Mouse (Mus musculus) frontal cortex, postnatal 36 days (tissue): ENCODE measurements around the gene Rap1gap.

Source experiments
- DNase-seq, 2 experiments: peaks; one replicate each; pipeline ENCODE4 v3.0.0; 2022; ENCODE audit warnings: low spot score in 2 of 2

Gene Rap1gap

DNA sequence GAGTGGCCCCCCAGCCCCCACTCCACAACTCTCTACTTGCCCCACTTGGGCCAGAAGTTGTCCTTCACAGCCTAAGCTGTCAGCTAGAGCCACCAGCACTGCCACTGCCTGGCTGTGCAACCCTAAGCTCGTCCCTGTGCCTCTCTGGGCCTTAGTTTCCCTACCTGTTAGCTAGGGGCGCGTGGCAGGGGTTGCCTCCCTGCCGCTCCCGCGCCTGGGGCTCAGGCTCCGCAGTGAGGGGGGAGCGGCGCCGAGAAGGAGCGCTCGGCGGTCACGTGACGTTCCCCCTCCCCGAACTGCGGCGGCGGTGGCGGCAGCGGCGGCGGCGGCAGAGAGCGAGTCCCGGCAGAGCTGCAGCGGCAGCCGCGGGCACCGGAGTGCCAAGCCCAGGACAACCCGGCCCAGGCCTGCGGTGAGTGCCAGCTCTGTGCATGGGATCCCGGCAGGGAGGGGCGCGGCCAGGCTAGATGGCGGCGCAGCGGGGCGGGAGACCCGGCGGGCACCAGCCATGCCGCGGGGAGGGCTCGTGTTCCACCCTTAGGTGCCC lies at the start of gene Rap1gap:
Rap1gap (plus strand) TSS at position 294 of the 547 bp plus-strand sequence.
- peak; percentile 81 to 83 for DNase-seq

DNA sequence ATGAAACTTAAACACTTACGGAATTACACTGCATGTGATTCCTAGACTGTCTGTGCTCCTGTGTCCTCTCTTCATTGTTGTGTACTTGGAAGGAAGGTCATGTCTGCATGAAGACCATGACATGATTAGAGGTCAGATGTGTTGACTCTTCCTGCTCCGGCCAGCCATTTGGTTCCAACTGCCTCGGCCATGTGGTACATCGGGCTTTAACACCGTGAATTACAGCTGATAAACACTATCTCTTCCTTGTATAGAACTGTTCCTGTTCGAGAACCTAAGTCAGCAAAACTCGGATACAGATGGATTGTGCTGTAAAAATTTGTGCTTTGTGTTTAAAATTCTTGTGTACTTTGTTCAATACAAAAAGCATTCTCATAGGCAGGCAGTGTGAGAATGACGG lies 41.7 kb upstream of the Rap1gap start:
- DNase-seq: no peak

DNA sequence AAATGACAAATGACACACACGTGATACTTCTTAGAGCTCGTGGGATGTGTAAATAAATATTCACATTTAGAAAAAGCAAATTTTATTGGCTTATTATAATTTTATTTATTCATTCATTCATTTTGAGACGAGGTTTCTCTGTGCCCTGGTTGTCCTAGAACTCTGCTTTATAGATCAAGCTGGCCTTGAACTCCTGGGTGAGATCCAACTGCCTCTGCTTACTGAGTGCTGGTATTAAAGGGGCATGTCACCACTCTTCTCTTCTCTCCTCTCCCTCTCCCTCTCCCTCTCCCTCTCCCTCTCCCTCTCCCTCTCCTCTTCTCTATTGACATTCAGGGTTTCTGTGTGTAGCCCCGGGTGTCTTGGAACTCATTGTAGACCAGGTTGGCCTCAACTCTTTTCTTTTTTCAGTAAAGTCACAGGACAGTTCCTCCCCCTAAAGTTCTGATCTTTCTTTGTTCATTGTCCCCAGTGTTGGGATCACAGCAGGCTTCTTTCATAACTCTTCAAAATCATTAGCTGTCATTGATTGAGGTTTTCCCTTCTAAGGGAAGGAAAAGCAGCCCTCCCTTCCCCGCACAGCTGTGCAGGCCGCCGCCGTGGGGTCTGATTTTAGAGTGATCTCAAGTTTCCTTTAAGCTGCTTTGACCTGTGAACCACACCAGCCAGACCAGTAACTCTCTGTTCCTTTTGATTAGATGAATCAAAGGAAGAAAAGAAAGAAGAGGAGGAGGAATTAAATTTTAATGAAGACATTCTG lies 36.9 kb upstream of the Rap1gap start:
- DNase-seq: no peak

DNA sequence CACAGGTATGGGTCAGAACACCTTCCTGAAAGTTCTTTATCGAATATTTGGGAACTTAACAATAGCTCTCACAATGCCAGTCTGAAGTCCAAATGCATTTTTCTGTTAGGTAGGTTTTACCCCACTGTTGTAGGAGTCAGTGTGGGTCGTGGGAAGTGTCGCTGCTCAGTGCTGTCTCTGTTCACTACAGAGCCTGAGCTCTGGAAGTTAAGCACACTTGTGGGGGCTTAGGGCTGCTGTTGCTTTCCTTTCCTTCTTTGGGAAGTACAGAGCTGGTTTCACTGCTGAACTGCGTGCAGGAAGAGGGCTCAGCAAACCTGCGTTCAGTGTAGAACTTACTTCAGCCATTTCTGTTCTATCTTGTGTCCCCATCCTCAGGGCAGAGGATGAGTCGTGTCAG lies 36.1 kb upstream of the Rap1gap start:
- peak in 1 of 2 experiments; percentile 21 for DNase-seq

DNA sequence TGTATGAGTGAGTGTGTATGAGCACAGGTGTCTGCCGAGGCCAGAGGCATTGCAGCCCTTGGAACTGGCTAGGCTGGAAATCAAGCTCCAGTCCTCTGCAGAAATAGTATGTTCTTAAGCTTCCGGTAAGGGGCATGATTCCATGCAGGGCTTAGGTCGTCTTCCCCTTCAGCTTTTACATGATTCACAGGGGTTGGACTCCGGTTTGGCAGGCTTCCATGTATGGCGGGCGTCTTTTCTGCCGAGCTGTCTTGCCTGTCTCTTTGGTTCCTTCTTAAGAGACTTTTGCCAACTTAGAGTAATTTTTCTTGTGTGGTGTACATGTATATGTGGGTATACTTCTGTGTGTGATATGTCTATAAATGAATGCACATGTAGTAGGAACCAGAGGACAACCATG lies 35.2 kb upstream of the Rap1gap start:
- no peak for DNase-seq

DNA sequence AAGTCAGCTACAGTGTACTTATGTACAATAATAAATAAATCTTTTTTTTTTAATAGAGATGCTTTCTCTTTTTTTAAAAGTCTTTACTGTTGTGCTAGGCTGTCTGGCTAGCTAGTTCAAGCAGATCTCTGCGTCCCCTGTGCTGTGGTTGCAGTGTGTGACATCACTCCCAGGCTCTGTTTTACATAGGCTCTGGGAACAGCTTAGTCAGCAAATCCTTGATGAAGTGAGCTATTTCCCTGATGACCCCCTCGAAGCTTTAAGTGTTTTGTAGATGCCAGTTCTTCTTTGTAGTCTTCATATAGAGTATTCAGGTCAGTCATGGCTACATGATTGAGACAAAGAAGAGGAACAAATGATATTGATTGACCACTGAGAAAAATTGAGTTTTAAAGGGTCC lies 34.4 kb upstream of the Rap1gap start:
- no peak for DNase-seq

DNA sequence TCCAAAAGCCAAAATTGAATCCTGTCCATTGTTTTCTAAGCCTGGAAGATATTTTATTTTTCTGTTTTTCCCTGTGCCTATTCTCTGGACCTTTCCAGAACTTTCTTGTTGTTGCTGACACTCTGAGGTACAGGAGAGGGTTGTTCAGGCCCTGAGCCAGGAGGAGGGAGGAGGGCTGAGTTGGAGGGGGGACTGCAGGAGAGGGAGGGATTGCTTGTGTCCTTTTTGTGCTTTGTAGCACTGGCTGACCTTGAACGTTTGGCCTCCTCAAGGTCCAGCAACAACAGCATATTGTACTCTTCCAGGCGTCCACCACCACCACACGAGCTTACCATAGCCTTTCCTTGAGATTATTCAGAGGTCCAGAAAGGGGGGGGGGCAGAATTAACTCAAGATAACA lies 32.9 kb upstream of the Rap1gap start:
- DNase-seq: no peak

DNA sequence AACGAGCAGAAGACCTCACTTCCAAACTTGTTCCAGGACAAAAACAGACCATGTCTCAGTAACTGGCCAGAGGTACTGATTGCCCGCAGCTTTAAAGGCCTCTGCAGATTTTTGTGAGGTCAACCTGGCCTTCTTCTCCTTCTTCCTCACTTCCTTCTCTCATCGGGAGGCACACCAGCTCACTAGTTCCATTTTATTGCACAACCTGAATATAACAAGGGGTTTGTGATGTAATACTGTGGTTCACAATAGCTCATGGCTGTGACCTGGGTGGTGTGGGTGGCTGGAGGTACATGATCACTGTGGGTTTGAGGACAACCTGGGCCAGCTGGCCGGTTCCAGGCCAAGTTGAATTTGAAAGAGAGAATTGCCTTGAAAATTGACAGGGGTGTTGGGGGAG lies 31.1 kb upstream of the Rap1gap start:
- DNase-seq: no peak

DNA sequence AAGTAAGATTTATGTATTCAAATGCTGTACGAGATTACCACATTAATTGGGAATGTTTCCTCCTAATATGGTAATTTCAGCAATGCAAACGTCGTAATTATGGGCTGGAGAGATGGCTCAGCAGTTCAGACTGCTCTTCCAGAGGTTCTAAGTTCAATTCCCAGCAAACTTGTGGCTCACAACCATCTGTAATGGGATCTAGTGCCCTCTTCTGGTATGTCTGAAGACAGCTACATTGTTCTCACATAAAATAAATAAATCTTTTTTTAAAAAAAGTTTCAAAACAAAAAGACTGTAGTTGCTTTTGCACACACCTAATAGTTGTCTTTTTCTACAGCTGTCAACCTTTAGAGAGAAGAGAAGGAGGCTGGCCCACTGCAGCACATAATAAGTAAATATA lies 27.9 kb upstream of the Rap1gap start:
- no peak for DNase-seq

DNA sequence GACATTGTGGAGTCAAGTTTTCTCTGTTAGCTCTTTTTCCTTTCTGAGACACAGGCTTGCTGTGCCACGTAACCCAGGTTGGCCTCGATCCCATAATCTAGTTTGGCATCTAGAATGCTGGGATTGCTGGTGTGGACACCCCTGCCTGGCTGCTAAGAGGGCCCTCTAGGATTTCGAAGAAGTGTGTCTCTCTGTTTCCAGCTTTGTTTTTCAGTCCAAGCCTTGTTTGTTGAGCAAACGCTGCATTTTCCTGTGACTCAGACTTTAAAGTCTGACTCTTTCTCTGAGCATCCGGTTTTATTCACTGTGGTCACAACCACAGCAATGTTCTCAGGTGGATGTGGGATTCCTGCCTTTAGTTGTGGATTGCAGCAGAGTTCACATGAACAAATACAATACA lies 23.0 kb upstream of the Rap1gap start:
- DNase-seq: no peak

DNA sequence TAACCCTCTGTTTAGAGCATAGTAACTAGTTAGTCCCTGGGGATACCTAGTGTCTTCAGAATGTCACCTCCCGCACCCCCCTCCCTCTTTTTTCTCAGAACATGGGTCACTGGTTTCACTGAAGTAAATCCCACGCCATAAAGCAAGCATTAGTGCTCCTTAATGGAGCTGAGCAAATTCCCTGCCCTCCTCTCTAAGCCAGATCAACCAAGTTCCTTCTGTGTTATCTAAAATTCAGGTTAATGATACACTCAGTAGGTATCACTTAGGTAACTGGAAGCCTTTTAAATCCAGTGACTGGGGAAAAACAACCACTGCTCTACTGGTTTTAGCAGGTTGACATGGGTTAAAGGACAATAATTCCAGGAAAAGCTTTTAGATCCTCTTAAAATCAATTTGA lies 22.4 kb upstream of the Rap1gap start:
- no peak for DNase-seq

DNA sequence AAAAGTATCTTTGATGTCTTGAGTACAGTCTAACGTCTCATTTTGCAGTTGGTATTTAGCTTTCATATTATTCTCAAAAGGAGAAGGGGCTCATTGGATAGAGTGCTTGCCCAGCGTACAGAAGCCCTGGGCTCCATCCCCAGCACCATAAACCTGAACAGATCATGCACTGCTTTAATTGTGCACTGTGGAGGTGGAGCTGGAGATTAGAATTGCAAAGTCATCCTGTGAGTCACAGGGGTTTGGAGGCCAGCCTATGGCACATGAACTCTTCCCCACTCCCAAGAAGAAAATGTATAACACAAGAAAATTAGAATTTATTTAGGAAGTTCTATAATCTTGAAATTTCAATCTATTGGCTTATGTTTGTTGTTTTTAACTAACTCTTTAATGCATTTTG lies 21.1 kb upstream of the Rap1gap start:
- DNase-seq: no peak

DNA sequence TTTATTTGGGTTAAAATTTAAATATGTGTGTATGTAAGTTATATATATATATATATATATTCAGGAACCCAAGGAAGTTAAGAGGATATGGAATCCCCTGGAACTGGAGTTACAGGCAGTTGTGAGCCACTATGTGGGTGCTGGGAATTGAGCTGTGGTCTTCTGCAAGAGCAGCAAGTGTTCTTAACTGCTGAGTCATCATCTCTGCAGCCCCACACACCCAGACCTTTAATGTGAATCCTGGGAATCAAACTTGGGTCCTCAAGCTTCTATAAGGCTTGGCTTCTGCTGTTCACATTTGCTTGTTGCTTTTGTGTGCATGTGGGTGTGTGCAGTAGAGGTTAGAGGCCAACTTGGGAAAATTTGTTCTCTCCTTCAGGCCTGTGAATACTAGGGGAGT lies 18.3 kb upstream of the Rap1gap start:
- no peak for DNase-seq

DNA sequence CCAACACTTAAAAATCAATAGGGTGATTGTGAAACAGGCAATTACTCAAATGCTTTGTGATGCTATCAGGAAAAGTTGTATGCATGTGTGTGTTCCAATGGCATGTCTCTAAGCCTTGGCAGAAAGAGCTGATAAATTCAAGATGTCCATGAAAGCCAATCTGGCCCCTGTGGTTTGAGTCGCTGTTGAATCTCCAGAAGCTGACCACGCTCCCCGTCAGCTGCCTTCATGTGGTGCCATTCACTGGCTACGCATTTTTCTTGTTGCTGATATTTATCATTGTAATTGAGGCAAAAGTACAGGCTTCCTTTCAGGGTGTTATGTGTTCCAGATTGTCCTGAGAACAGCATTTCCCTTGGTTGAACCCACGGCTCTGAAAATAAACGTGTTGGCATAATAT lies 16.9 kb upstream of the Rap1gap start:
- DNase-seq: no peak

DNA sequence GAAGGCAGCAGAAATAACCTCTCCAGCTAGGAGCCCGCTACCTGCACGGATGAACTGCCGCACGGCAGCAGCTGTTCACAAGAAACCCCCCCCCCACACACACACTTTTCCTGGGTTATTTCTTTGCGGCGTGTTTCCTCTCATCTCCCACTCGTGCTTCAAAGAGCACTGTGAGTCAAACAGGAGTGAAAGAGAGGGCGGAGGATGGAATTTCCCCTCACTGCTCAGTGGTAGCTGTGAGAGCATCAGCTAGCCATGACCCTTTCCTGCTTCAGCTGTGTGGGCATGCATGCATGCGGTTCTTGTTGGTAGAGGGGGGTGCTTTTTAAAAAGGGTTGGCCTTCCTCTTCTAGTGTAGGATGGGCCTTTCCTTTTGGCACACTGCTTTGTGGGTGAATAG lies 16.3 kb upstream of the Rap1gap start:
- peak in 1 of 2 experiments; percentile 30 for DNase-seq

DNA sequence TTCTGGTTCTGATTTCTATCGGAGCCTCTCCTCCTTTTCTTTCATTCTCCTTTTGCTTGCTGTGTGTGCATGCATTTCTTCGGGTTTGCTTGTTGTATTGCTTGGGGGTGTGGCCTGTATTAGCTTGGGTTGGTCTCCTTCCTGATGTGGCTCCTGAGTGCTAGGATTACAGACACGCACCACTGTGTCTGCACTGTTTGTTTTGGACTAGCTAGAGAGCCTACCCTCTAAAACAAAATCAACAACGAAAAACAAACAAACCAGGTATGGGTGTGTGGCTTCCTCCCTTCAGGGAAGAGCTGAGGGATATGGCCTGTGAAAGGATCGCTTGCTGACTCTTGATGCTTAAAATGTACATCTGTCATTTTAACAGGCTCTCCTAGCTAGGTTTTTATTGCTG lies 13.6 kb upstream of the Rap1gap start:
- no peak for DNase-seq

DNA sequence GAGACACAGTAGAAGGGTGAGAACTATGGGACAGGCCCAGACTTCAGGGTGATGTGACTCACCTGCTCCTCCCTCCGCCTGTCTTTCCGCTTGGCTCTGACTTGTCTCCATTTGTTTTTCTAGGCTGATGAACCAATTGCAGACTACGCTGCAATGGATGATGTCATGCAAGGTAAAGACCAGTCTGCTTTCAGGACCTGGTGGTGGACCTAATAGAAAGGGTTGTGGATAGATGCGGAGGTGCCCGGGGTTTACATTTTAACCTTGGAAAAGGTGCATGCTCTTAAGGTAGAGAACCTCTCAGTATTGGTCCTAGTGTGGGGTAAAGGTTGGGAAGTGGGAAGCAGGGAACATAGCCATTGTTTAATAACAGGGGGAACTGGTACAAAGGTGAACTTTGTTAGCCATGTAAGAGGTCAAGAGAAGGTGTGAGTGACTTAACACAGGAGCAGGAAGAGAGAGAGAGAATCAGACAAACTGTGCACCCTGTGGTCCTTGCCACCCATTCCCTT lies 11.6 kb upstream of the Rap1gap start:
- DNase-seq: no peak

DNA sequence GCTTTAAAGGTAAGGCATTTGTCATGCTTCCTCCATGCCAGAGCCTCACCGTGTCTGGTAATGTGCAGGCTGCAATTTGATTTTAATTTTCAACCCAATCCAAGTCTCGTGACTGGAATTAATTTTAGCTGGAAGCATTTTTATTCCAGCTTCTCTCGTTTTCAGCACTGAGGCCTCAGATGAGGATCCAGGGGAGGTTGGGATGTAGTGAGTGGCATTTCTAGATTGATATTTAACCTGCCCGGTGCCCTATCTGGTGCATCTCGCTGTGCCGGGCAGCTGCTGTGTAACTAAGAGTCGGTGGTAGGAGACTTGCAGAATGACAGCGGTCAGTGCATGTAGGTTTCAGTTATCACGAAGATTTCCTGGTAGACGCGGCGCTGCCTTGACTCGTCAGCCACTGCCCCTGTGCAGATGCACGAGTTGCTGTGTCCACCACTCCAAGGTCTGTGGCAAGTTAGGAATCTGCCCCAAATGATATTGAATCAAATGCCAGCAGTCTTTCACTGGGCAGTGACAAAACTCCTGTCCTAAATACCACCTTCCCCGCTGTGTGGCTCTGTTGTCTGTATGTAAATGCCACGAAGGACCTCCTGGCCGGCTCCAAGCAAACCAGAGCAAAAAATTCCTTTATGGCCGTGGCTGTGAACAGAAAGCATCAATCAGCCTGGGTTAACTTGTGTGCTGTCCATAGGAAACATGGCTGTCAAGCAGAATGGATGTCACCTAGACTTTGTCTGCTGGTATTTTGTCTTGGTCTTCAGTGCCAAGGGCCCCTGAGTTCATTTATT lies 9.1 kb upstream of the Rap1gap start:
- no peak for DNase-seq

DNA sequence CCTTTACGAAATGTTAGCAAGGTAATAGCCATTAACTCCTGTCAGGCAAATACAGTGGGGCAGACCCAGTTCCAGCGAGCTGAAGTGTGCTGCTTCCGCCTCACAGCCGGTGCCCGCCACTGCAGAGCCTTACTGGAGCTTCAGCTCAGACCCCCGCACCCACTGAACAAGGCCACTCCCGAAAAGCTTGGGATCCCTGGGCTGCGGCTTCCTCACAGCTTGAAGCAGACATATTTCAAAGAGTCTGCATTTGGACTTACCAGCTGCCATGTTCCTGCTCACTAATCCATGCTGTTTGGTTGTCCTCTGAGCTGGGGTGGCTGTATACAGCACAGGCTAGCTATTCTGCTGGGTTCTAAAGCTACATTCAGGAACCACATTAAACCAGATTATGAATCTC lies 6.9 kb upstream of the Rap1gap start:
- DNase-seq: no peak

DNA sequence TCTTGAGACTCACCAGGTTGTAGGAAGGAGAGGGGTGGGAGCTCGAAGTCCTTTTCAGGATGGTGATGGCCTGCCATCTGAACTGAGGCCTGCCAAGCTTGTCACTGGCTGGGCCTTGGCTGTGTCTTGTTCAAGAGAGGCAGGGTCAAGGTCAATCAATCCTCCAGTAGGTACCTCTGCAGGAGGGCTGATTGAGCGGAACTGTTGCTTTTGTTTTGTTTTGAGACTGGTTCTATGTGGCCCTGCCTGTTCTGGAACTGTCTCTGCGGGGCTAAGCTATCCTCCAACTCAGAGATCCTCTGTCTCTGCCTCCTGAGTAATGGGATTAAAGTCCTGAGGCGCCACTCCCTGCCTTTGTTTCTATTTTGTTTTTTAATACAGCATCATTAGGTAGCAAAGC lies 5.0 kb upstream of the Rap1gap start:
- DNase-seq: no peak

DNA sequence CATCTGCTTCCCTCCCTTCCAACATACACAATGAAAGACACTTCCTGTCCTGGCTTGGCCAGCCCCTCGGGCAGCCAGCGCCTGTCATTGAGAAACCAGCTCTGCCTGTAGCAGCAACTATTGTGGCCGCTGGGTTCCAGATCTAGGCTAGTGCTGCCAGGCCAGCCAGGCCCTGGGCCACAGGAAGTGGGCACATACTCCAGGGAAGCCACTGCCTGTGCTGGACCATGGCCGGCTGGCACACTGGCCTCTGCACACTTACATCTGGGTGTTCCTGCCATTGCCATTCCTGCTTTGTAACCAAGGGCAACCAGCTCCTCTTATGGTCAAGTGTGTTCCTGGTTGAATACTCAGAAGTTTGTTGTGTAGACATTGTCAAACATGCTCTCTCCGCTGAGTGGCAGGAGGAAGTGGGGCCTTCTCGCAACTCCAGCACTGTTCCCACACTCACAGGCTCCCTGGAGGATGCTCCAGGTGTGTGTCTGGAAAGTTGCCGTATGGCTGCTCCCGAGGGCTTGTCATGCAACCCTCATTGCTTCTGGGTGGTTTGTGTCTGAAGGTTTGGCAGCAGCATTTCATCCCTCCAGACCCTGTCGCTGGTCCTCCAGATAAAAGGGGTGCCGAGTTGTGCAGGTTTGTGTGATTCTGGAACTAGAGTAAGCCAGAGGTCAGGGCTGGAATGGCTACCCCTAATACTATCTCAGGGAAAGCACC lies 4.0 kb upstream of the Rap1gap start:
- DNase-seq: no peak

DNA sequence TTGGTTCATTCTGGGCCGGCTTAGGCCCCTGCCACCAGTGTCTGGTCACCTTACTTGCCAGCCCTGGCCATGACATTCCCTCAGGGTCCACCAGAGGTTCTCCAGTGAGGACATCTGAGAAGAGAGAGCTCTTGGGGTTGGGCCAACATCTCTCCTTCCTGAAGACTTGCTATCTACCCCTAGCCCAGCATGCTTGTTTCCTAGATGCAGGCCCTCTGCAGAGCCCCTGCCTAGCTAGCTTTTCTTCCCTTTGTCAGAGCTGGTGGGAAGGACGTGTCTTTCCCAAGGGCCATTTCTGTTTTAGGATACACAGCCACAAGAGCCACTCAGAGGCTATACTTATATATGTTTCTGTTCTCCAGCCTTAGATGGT lies 3.5 kb upstream of the Rap1gap start:
- DNase-seq: no peak
